Mouse (Mus musculus): ENCODE data around the gene Stat5b.

Stat5b gene

GRCm38 (mm10) chr11:100738066-100738604 lies 112.4 kb downstream of the Stat5b start, which contains the start of gene Rab5c:
Gene Rab5c, minus strand, starts transcription at chr11:100738215.
- DNase-seq (ENCODE audit: inconsistent ontology term): peak; percentile 100

GRCm38 (mm10) chr11:100737105-100737733 lies 113.3 kb downstream of the Stat5b start:
- DNase-seq (ENCODE audit: inconsistent ontology term): peak; percentile 30

- no peak for DNase-seq (ENCODE audit: inconsistent ontology term)
Measured at GRCm38 (mm10) chr11:100736746-100737080, 113.8 kb downstream of the Stat5b start.

GRCm38 (mm10) chr11:100735954-100736745 lies 114.4 kb downstream of the Stat5b start:
- no peak for DNase-seq (ENCODE audit: inconsistent ontology term)

GRCm38 (mm10) chr11:100735134-100735865 lies 115.2 kb downstream of the Stat5b start:
- DNase-seq (ENCODE audit: inconsistent ontology term): no peak

Data from Muller cell, postnatal 12 days (primary cell).